ENCODE assay signal across 11 mouse cellular contexts in genomic region chr19:32587727-32588126, GRCm38 (mm10).
"Had no signal": no experiment of that assay in that cellular context is flagged by ENCODE, and none has a peak within 500 bp of the region (broad histone marks: within the 10 kb centered on the region; RNA-seq: fewer than 3 reads in every experiment).

No protein-coding gene starts in this region.

- H3K27me3 ChIP-seq: limb, embryonic 13.5 days; midbrain, embryonic 12.5 days had no signal

- H3K36me3 ChIP-seq: limb, embryonic 13.5 days; midbrain, embryonic 12.5 days had no signal

- H3K9me3 ChIP-seq: midbrain, embryonic 12.5 days had no signal

- H3K4me3 ChIP-seq: limb, embryonic 13.5 days; midbrain, embryonic 12.5 days had no signal

- ATAC-seq: intestine, embryonic 16.5 days; midbrain, embryonic 16.5 days had no signal

- H3K9ac ChIP-seq: limb, embryonic 13.5 days; liver, embryonic 14.5 days; midbrain, embryonic 12.5 days had no signal

- H3K27ac ChIP-seq: limb, embryonic 13.5 days; liver, embryonic 14.5 days; midbrain, embryonic 12.5 days had no signal

- DNase-seq: kidney, postnatal 36 days; layer of hippocampus, adult 9-11 months; layer of hippocampus, postnatal 36 days; lung, adult 18-20 months; right cerebral cortex, postnatal 14 days; thymus, postnatal 4 days had no signal

- H3K4me1 ChIP-seq: limb, embryonic 13.5 days; midbrain, embryonic 12.5 days had no signal

- H3K4me2 ChIP-seq: limb, embryonic 13.5 days; midbrain, embryonic 12.5 days had no signal
